Mouse (Mus musculus): ENCODE data around the gene Cbl. TPM values are rescaled to one million over a fixed set of nuclear protein-coding genes. Genes with fewer than 3 reads are reported as not detected.

Gene Cbl
- polyA plus RNA-seq, 1 experiment from 2014 or later: 15.5 TPM

- Histone ChIP-seq H3K9me3 (ENCODE audit: control insufficient read depth, low read length) (no peaks in the 10 kb centered on the region), H3K36me3 (ENCODE audit: control insufficient read depth, insufficient read depth, low read length) (0 out of 2 replicates have a peak, but pooled peaks cover 2% of the 10 kb centered on the region), H3K4me1 (replicated peaks; ENCODE audit: control insufficient read depth, insufficient read depth, low read length) (no peaks in the 10 kb centered on the region), H3K4me2 (ENCODE audit: low read depth, low read length) (no peak overlapping the region), H3K4me3 (ENCODE audit: low read length) (no peak overlapping the region), H3K27me3 (ENCODE audit: control insufficient read depth, insufficient read depth, low read depth, low read length) (no peaks in the 10 kb centered on the region), H3K27ac (ENCODE audit: low read length) (no peak overlapping the region), H3K9ac (ENCODE audit: low read length) (no peak overlapping the region)
- 84% methylated on average over 14 of the region's 14 CpGs for WGBS
- ATAC-seq (ENCODE audit: low read depth): no peak
These were observed 55.5 kb downstream of the Cbl start for GRCm38 (mm10) chr9:44178389-44178788.

- no peak for ATAC-seq (ENCODE audit: low read depth)
- Histone ChIP-seq H3K9me3 (ENCODE audit: control insufficient read depth, low read length) (no peaks in the 10 kb centered on the region), H3K27me3 (ENCODE audit: control insufficient read depth, insufficient read depth, low read depth, low read length) (no peaks in the 10 kb centered on the region), H3K9ac (ENCODE audit: low read length) (no peak overlapping the region), H3K4me2 (ENCODE audit: low read depth, low read length) (no peak overlapping the region), H3K4me1 (replicated peaks; ENCODE audit: control insufficient read depth, insufficient read depth, low read length) (no peaks in the 10 kb centered on the region), H3K27ac (ENCODE audit: low read length) (no peak overlapping the region), H3K36me3 (ENCODE audit: control insufficient read depth, insufficient read depth, low read length) (peaks cover 6% of the 10 kb centered on the region; the same call in 1 of the 2 replicates), H3K4me3 (ENCODE audit: low read length) (no peak overlapping the region)
- 83% methylated on average over 2 of the region's 2 CpGs for WGBS
These were observed 56.4 kb downstream of the Cbl start for GRCm38 (mm10) chr9:44177405-44177804.

GRCm38 (mm10) chr9:44175957-44176356, 57.9 kb downstream of the Cbl start:
- H3K4me1 ChIP-seq (replicated peaks; ENCODE audit: control insufficient read depth, insufficient read depth, low read length): no peaks in the 10 kb centered on the region
- 72% methylated on average over 1 of the region's 1 CpGs for WGBS
- peaks cover 9% of the 10 kb centered on the region; the same call in 1 of the 2 replicates for H3K36me3 ChIP-seq (ENCODE audit: control insufficient read depth, insufficient read depth, low read length)
- no peak for ATAC-seq (ENCODE audit: low read depth)
- H3K27ac ChIP-seq (ENCODE audit: low read length): no peak overlapping the region
- no peak overlapping the region for H3K4me3 ChIP-seq (ENCODE audit: low read length)
- no peaks in the 10 kb centered on the region for H3K27me3 ChIP-seq (ENCODE audit: control insufficient read depth, insufficient read depth, low read depth, low read length)
- H3K9ac ChIP-seq (ENCODE audit: low read length): no peak overlapping the region
- H3K9me3 ChIP-seq (ENCODE audit: control insufficient read depth, low read length): no peaks in the 10 kb centered on the region
- no peak overlapping the region for H3K4me2 ChIP-seq (ENCODE audit: low read depth, low read length)

- Histone ChIP-seq H3K36me3 (ENCODE audit: control insufficient read depth, insufficient read depth, low read length) (peaks cover 11% of the 10 kb centered on the region), H3K4me3 (ENCODE audit: low read length) (no peak overlapping the region), H3K27me3 (ENCODE audit: control insufficient read depth, insufficient read depth, low read depth, low read length) (no peaks in the 10 kb centered on the region), H3K27ac (ENCODE audit: low read length) (no peak overlapping the region), H3K9me3 (ENCODE audit: control insufficient read depth, low read length) (no peaks in the 10 kb centered on the region), H3K4me2 (ENCODE audit: low read depth, low read length) (no peak overlapping the region), H3K9ac (ENCODE audit: low read length) (no peak overlapping the region), H3K4me1 (replicated peaks; ENCODE audit: control insufficient read depth, insufficient read depth, low read length) (no peaks in the 10 kb centered on the region)
- WGBS: 46% methylated on average over 6 of the region's 6 CpGs
- ATAC-seq (ENCODE audit: low read depth): no peak
These were observed 58.3 kb downstream of the Cbl start for GRCm38 (mm10) chr9:44175556-44175955.

- H3K4me1 ChIP-seq (replicated peaks; ENCODE audit: control insufficient read depth, insufficient read depth, low read length): no peaks in the 10 kb centered on the region
- H3K27ac ChIP-seq (ENCODE audit: low read length): no peak overlapping the region
- no peak for ATAC-seq (ENCODE audit: low read depth)
- H3K4me3 ChIP-seq (ENCODE audit: low read length): no peak overlapping the region
- no peaks in the 10 kb centered on the region for H3K9me3 ChIP-seq (ENCODE audit: control insufficient read depth, low read length)
- peaks cover 11% of the 10 kb centered on the region for H3K36me3 ChIP-seq (ENCODE audit: control insufficient read depth, insufficient read depth, low read length)
- H3K27me3 ChIP-seq (ENCODE audit: control insufficient read depth, insufficient read depth, low read depth, low read length): no peaks in the 10 kb centered on the region
- WGBS: 78% methylated on average over 3 of the region's 3 CpGs
- H3K9ac ChIP-seq (ENCODE audit: low read length): no peak overlapping the region
- H3K4me2 ChIP-seq (ENCODE audit: low read depth, low read length): no peak overlapping the region
These were observed 63.1 kb downstream of the Cbl start for GRCm38 (mm10) chr9:44170691-44171151.

GRCm38 (mm10) chr9:44168931-44169330, 64.9 kb downstream of the Cbl start:
- Histone ChIP-seq H3K36me3 (ENCODE audit: control insufficient read depth, insufficient read depth, low read length) (peaks cover 25% of the 10 kb centered on the region), H3K4me3 (ENCODE audit: low read length) (no peak overlapping the region), H3K4me1 (replicated peaks; ENCODE audit: control insufficient read depth, insufficient read depth, low read length) (no peaks in the 10 kb centered on the region), H3K4me2 (ENCODE audit: low read depth, low read length) (no peak overlapping the region), H3K27ac (ENCODE audit: low read length) (no peak overlapping the region), H3K9me3 (ENCODE audit: control insufficient read depth, low read length) (no peaks in the 10 kb centered on the region), H3K27me3 (ENCODE audit: control insufficient read depth, insufficient read depth, low read depth, low read length) (no peaks in the 10 kb centered on the region), H3K9ac (ENCODE audit: low read length) (no peak overlapping the region)
- 85% methylated on average over 5 of the region's 5 CpGs for WGBS
- no peak for ATAC-seq (ENCODE audit: low read depth)

GRCm38 (mm10) chr9:44159886-44160285, 74.0 kb downstream of the Cbl start:
- WGBS: 80% methylated on average over 3 of the region's 3 CpGs
- no peak for ATAC-seq (ENCODE audit: low read depth)

GRCm38 (mm10) chr9:44147290-44147689, 86.6 kb downstream of the Cbl start:
- no peak for ATAC-seq (ENCODE audit: low read depth)
- whole genome bisulfite sequencing: 59% methylated on average over 3 of the region's 3 CpGs
- Histone ChIP-seq H3K9ac (ENCODE audit: low read length) (no peak overlapping the region), H3K4me2 (ENCODE audit: low read depth, low read length) (no peak overlapping the region), H3K27me3 (ENCODE audit: control insufficient read depth, insufficient read depth, low read depth, low read length) (no peaks in the 10 kb centered on the region), H3K9me3 (ENCODE audit: control insufficient read depth, low read length) (no peaks in the 10 kb centered on the region), H3K27ac (ENCODE audit: low read length) (no peak overlapping the region), H3K36me3 (ENCODE audit: control insufficient read depth, insufficient read depth, low read length) (peaks cover 17% of the 10 kb centered on the region; the same call in 1 of the 2 replicates), H3K4me1 (replicated peaks; ENCODE audit: control insufficient read depth, insufficient read depth, low read length) (0 out of 2 replicates have a peak, but pooled peaks cover 3% of the 10 kb centered on the region), H3K4me3 (ENCODE audit: low read length) (no peak overlapping the region)

More at GRCm38 (mm10) chr9:44159886-44160285, 74.0 kb downstream of the Cbl start:
- Histone ChIP-seq H3K9ac (ENCODE audit: low read length) (no peak overlapping the region), H3K4me3 (ENCODE audit: low read length) (no peak overlapping the region), H3K27me3 (ENCODE audit: control insufficient read depth, insufficient read depth, low read depth, low read length) (no peaks in the 10 kb centered on the region), H3K4me1 (replicated peaks; ENCODE audit: control insufficient read depth, insufficient read depth, low read length) (no peaks in the 10 kb centered on the region), H3K36me3 (ENCODE audit: control insufficient read depth, insufficient read depth, low read length) (peaks cover 49% of the 10 kb centered on the region), H3K4me2 (ENCODE audit: low read depth, low read length) (no peak overlapping the region), H3K9me3 (ENCODE audit: control insufficient read depth, low read length) (no peaks in the 10 kb centered on the region), H3K27ac (ENCODE audit: low read length) (no peak overlapping the region)

GRCm38 (mm10) chr9:44144718-44145060, 89.2 kb downstream of the Cbl start:
- H3K27ac ChIP-seq (ENCODE audit: low read length): no peak overlapping the region
- 0 out of 2 replicates have a peak, but pooled peaks cover 3% of the 10 kb centered on the region for H3K4me1 ChIP-seq (replicated peaks; ENCODE audit: control insufficient read depth, insufficient read depth, low read length)
- no peaks in the 10 kb centered on the region for H3K9me3 ChIP-seq (ENCODE audit: control insufficient read depth, low read length)
- H3K9ac ChIP-seq (ENCODE audit: low read length): no peak overlapping the region
- no peaks in the 10 kb centered on the region for H3K27me3 ChIP-seq (ENCODE audit: control insufficient read depth, insufficient read depth, low read depth, low read length)
- no peak overlapping the region for H3K4me2 ChIP-seq (ENCODE audit: low read depth, low read length)
- no peak for ATAC-seq (ENCODE audit: low read depth)
- H3K4me3 ChIP-seq (ENCODE audit: low read length): no peak overlapping the region
- peaks cover 10% of the 10 kb centered on the region for H3K36me3 ChIP-seq (ENCODE audit: control insufficient read depth, insufficient read depth, low read length)

All from lung, embryonic 16.5 days (tissue).